Mouse (Mus musculus): ENCODE results near the gene Tmprss4. TPM values are rescaled to one million over a fixed set of nuclear protein-coding genes. Genes with fewer than 3 reads are reported as not detected.

The Tmprss4 gene
- polyA plus RNA-seq, 1 experiment from 2014 or later = not detected

DNA sequence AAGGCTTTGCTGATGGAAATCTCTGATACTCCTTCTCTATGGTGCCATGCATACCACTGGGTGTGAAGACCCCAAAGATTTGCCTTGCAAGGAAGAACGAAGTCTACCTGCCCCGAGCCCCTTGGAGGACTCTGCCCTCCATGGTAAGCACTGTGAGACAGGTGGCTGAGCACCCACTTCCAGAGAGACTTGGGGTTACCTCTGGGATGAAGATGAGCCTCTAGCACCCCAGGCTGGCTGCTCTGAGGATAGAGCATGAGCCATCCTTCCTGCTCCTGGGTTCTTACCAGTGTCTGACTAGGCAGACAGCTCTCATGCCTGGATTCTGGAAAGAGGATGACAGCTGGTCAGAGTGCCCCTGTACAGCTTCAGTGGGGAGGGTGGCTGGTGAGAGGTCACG, 73.8 kb downstream of the Tmprss4 start:
- Histone ChIP-seq H3K9me3 (ENCODE audit: control insufficient read depth, low read length) (no peaks in the 10 kb centered on the region), H3K4me3 (replicated peaks; ENCODE audit: low read length) (no peak overlapping the region), H3K4me1 (replicated peaks; ENCODE audit: control insufficient read depth, insufficient read depth, low read length) (no peaks in the 10 kb centered on the region), H3K27me3 (replicated peaks; ENCODE audit: control insufficient read depth, insufficient read depth, low read length) (peaks cover 11% of the 10 kb centered on the region; the same call in 1 of the 2 replicates), H3K36me3 (ENCODE audit: control insufficient read depth, insufficient read depth) (no peaks in the 10 kb centered on the region), H3K9ac (replicated peaks; ENCODE audit: low read depth, low read length) (no peak overlapping the region), H3K4me2 (ENCODE audit: low read length) (no peak overlapping the region), H3K27ac (ENCODE audit: low read length) (no peak overlapping the region)
- WGBS = 88% methylated on average over 3 of the region's 3 CpGs
- ATAC-seq = no peak

- Histone ChIP-seq H3K4me3 (replicated peaks; ENCODE audit: low read length) (no peak overlapping the region), H3K27me3 (replicated peaks; ENCODE audit: control insufficient read depth, insufficient read depth, low read length) (no peaks in the 10 kb centered on the region), H3K36me3 (ENCODE audit: control insufficient read depth, insufficient read depth) (no peaks in the 10 kb centered on the region), H3K9me3 (ENCODE audit: control insufficient read depth, low read length) (no peaks in the 10 kb centered on the region), H3K4me2 (ENCODE audit: low read length) (no peak overlapping the region), H3K4me1 (replicated peaks; ENCODE audit: control insufficient read depth, insufficient read depth, low read length) (peaks cover 5% of the 10 kb centered on the region), H3K27ac (ENCODE audit: low read length) (no peak overlapping the region), H3K9ac (replicated peaks; ENCODE audit: low read depth, low read length) (no peak overlapping the region)
- no peak for ATAC-seq
- 52% methylated on average over 7 of the region's 7 CpGs for WGBS
Measured at GRCm38 (mm10) chr9:45126941-45127340, 77.0 kb downstream of the Tmprss4 start.

DNA sequence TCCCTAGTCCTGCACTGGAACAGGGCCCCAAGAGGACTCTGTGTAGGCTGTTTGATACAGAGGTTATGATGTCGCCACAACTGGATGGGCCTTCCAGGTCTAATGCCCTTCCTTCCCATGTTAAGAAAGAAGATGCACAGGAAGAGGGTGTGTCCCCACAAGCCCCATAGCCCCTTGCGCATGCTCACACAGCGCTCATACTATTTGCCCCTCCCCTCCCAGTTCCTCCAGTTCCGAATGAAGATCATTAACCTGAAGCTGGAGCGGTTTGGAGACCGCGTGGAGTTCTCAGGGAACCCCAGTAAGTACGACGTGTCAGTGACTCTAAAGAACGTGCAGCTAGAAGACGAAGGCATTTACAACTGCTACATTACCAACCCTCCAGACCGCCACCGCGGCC, 78.7 kb downstream of the Tmprss4 start:
- ATAC-seq = no peak
- no peak overlapping the region for H3K9ac ChIP-seq (replicated peaks; ENCODE audit: low read depth, low read length)
- peaks cover 11% of the 10 kb centered on the region for H3K4me1 ChIP-seq (replicated peaks; ENCODE audit: control insufficient read depth, insufficient read depth, low read length)
- 92% methylated on average over 14 of the region's 14 CpGs for WGBS
- H3K4me2 ChIP-seq (ENCODE audit: low read length) = no peak overlapping the region
- H3K27ac ChIP-seq (ENCODE audit: low read length) = no peak overlapping the region
- no peaks in the 10 kb centered on the region for H3K9me3 ChIP-seq (ENCODE audit: control insufficient read depth, low read length)
- H3K27me3 ChIP-seq (replicated peaks; ENCODE audit: control insufficient read depth, insufficient read depth, low read length) = no peaks in the 10 kb centered on the region
- H3K36me3 ChIP-seq (ENCODE audit: control insufficient read depth, insufficient read depth) = no peaks in the 10 kb centered on the region
- H3K4me3 ChIP-seq (replicated peaks; ENCODE audit: low read length) = no peak overlapping the region

Other genes starting within 250 kb of the Tmprss4 start
- gene Ube4a, start 238.5 kb downstream of the Tmprss4 start, polyA plus RNA-seq (2015; fragmentation: Nextera tagmentation; extraction: Ambion mirVana) = 38.5 and 42.7 TPM in 2 replicates
- not detected in 2 replicates for gene Cd3g, start 223.7 kb downstream of the Tmprss4 start, polyA plus RNA-seq (2015; fragmentation: Nextera tagmentation; extraction: Ambion mirVana)
- gene Cd3d, start 222.3 kb downstream of the Tmprss4 start, polyA plus RNA-seq (2015; fragmentation: Nextera tagmentation; extraction: Ambion mirVana) = not detected in 2 replicates
- gene Cd3e, start 194.5 kb downstream of the Tmprss4 start, polyA plus RNA-seq (2015; fragmentation: Nextera tagmentation; extraction: Ambion mirVana) = not detected in 2 replicates
- gene Mpzl2, start 164.3 kb downstream of the Tmprss4 start, polyA plus RNA-seq (2015; fragmentation: Nextera tagmentation; extraction: Ambion mirVana) = 0.38 and 0.96 TPM in 2 replicates
- 1.0 and 1.2 TPM in 2 replicates for gene Mpzl3, start 148.9 kb downstream of the Tmprss4 start, polyA plus RNA-seq (2015; fragmentation: Nextera tagmentation; extraction: Ambion mirVana)
- 0.34 and 0.61 TPM in 2 replicates for gene Jaml, start 124.9 kb downstream of the Tmprss4 start, polyA plus RNA-seq (2015; fragmentation: Nextera tagmentation; extraction: Ambion mirVana)
- gene Scn2b, start 86.3 kb downstream of the Tmprss4 start, polyA plus RNA-seq (2015; fragmentation: Nextera tagmentation; extraction: Ambion mirVana) = 5.7 and 6.9 TPM in 2 replicates
- gene Scn4b, start 65.7 kb downstream of the Tmprss4 start, polyA plus RNA-seq (2015; fragmentation: Nextera tagmentation; extraction: Ambion mirVana) = 0.24 and 0.27 TPM in 2 replicates
- 0.14 and 0.38 TPM in 2 replicates for gene BC049352, start 22.1 kb downstream of the Tmprss4 start, polyA plus RNA-seq (2015; fragmentation: Nextera tagmentation; extraction: Ambion mirVana)
- 0.52 TPM in 2 replicates for gene Il10ra, start 65.1 kb upstream of the Tmprss4 start, polyA plus RNA-seq (2015; fragmentation: Nextera tagmentation; extraction: Ambion mirVana)
- 0.10 TPM in 1 of 2 replicates, not detected in the other for gene Tmprss13, start 115.0 kb upstream of the Tmprss4 start, polyA plus RNA-seq (2015; fragmentation: Nextera tagmentation; extraction: Ambion mirVana)
- gene Fxyd6, start 166.1 kb upstream of the Tmprss4 start, polyA plus RNA-seq (2015; fragmentation: Nextera tagmentation; extraction: Ambion mirVana) = 481 and 559 TPM in 2 replicates
- 6.6 and 8.7 TPM in 2 replicates for gene Fxyd2, start 195.6 kb upstream of the Tmprss4 start, polyA plus RNA-seq (2015; fragmentation: Nextera tagmentation; extraction: Ambion mirVana)
- 27.9 and 28.0 TPM in 2 replicates for gene Dscaml1, start 222.5 kb upstream of the Tmprss4 start, polyA plus RNA-seq (2015; fragmentation: Nextera tagmentation; extraction: Ambion mirVana)

Measured in forebrain, embryonic 16.5 days (tissue).